Mouse (Mus musculus) gastrocnemius, adult 18-20 months (tissue): ENCODE data around the gene Ptprg. TPM values are rescaled to one million over a fixed set of nuclear protein-coding genes. Genes with fewer than 3 reads are reported as not detected.
A peak's percentile ranks its signal among the peaks of the same experiment; 100 is the strongest.

Experiments
- DNase-seq: peaks from one replicate; pipeline ENCODE4 v3.0.0; 2021; ENCODE audit warnings: low spot score
- total RNA-seq, 2 experiments: library from RNA; stranded (reverse); gene quantifications; 2 replicates each; pipeline ENCODE4 v1.2.3; 2021

Gene Ptprg
- total RNA-seq, 2 experiments from 2014 or later: 18.4 to 21.3 TPM

GRCm38 (mm10) chr14:11563656-11564055, 10.3 kb downstream of the Ptprg start:
- no peak for DNase-seq

- DNase-seq: no peak
Measured at GRCm38 (mm10) chr14:11564456-11564855, 11.1 kb downstream of the Ptprg start.

GRCm38 (mm10) chr14:11565283-11565682, 12.0 kb downstream of the Ptprg start:
- DNase-seq: no peak

DNA sequence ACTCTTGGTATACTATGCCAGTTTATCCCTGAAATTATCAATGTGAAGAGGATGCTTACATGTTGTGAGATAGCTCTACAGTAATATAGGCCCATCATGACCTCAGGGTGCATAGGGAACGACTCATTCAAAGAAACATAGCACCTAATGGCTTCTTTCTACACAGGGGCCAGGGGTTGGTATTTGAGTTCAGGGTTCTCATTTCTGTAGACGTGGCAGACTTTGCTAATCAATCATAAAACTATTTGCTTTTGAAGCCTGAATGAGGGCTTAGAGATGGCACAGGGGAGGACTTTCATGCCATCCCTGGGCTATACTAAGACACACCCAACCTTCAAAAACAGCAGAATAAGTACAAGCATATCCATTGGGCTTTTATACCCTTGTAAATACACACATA, 16.4 kb downstream of the Ptprg start:
- DNase-seq: no peak

DNA sequence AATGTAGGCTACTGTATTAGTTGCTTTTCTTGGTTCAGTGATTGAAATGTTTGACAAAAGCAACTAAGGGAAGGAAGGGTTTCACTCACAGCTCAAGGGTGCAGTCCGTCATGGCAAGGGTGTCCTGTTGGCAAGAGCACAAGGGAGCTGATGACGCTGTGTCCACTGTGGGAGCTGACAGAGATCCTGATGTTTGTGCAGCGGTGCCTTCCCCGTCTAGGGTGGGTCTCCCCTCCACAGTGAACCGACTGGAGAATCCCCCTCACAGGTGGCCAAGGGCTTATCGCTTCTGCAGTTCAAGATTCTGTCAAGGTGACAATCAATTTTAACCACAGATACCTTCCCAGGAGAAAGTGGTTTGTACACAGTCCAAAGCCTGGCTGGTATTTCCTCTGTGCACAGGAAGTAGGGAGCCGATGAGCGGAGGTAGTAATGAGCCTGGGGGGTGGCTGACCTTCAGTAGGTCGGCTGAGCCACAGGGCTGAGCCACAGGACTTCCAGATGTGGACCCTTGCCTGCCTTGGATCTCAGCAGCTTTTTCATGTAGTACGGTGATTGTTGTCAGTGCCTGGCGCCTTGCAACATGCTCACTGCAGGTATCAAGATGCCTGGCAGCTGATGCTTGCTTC, 18.5 kb downstream of the Ptprg start:
- DNase-seq: no peak

- DNase-seq: no peak
Measured at GRCm38 (mm10) chr14:11572395-11572784, 19.1 kb downstream of the Ptprg start.

DNA sequence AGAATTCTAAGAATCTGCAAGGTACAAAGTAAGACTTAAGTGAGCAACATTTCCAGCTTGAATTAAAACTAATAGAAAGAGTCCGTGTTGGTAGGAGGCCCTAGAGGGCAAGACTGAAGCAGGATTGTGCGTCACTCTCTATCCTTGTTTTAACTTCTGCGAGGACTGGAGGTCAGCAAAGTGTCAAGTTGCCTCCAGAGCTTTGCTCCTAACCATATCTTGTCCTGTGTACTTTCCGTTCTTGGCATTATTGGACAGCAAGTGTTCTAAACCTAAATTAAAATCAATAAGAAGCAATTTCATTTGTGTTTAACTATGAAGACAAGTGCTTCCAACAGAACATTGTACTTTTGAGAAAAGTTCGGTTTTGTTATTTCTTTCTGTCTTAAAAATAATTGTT, 20.4 kb downstream of the Ptprg start:
- peak; percentile 53 for DNase-seq

DNA sequence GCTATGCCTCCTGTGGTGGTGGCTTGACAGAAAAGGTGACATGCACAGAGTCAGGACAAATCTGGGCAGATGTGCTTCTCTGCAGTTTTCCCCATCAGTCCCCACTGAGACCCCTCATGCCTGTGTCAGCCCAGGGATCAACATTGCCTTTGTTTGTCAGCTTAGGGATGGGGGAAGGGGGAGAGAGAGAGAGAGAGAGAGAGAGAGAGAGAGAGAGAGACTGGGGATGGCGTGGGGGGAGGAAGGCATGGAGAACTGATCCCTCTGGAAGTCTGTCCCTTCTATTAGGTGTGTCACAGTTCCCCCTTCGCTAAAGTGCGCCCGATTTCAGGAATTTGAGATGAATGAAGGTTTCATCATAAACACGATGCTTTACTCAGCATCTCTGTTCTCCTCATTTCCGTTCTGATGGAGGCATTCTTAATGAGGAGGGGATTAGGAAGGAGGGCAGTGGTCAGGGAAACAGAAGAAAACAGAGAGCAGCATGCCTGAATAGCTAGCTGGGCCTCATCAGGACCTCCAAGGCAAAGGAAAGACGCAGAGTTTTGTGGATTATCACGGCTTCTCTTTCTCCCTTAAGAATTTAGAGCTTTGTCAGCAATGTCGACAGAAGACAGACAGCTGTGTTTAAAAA, 24.1 kb downstream of the Ptprg start:
- DNase-seq: no peak

DNA sequence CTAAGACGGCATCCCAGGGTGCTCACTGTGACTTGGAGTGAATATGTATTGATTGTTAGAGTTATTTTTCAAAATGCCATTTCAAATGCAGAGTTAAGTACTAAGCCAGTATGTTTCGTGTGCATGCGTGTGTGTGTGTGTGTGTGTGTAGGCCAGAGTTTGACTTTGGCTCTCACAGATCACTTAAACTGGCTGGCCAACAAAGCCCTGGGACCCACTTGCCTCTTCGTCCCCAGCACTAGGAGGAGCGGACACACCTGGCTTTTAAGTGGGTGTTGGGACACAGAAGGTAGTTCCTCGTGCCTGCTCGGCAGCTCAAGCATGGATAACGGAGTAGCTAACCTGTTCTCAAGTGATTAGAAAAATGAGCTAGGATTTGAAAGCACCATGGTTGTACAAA, 24.6 kb downstream of the Ptprg start:
- no peak for DNase-seq

GRCm38 (mm10) chr14:11578492-11578967, 25.2 kb downstream of the Ptprg start:
- DNase-seq: peak; percentile 43

DNA sequence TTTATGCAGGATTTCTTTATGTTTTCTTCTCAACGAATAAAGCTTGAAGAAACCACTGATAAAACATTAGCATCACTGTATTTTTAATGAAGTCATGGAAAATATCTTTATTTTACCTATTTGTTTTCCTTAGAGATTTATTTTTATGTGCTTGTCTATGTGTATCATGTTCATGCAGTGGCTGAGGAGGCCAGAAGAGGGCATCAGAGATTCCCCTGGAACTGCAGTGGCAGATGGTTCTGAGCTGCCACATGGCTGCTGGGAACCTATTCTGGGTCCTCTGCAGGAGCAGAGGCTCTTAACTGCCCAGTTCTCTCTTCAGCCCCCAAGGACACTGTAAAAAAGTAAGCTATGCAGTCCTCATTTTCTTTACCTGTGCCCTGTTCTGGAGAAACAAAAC, 26.6 kb downstream of the Ptprg start:
- DNase-seq: no peak

- DNase-seq: no peak
Measured at GRCm38 (mm10) chr14:11584263-11584662, 30.9 kb downstream of the Ptprg start.

DNA sequence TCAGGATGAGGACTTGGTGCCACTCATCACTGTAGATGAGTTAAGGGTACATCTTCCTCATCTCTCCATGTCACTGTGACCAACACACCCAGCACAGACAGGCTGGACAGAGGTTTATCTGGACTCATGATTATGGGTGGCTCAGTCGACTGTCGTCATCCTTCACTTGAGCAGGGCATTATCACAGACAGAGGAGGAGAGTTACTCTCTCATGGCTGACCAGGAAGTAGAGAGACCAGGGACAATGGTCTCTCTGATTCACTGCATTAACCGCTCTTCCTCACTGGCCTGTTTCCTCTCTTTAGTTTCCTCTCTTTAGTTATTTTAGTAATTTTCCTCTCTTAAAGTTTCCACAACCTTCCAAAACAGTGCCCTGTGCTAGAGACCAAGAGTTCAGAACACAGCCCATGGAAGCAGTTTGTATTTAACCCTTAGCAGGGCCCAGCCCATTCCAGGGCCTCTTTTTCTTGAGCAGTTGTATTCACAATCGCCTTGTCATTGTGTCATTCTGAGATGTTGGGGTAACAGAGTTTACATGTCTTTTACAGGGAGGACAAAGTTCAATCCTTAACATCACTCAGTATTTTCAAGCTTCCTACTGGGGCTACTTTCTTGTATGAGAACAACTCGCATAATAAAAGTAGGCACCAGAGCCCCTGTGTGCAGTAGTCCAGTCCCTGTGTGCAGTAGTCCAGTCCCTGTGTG, 31.7 kb downstream of the Ptprg start:
- no peak for DNase-seq

DNA sequence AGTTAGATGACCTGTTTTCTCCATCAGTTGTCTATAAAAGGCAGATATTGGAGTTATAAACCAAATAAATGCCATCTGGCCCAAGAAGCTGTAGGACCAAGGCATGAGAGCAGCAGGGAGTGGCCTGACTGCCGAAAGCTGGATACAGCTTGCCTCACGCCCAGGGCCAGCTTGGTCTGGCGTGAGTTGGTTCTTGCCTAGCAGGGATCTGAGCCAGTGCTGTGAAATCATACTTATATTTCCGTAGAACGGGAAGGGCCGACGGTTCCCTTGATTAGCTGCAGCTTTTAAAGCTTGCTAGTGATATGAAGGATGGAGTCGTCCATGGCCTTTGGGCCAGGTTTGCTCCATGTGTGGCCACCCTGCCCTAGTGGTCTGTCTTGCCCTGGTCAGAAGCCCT, 37.1 kb downstream of the Ptprg start:
- DNase-seq: no peak

- DNase-seq: no peak
Measured at GRCm38 (mm10) chr14:11592650-11593049, 39.3 kb downstream of the Ptprg start.

DNA sequence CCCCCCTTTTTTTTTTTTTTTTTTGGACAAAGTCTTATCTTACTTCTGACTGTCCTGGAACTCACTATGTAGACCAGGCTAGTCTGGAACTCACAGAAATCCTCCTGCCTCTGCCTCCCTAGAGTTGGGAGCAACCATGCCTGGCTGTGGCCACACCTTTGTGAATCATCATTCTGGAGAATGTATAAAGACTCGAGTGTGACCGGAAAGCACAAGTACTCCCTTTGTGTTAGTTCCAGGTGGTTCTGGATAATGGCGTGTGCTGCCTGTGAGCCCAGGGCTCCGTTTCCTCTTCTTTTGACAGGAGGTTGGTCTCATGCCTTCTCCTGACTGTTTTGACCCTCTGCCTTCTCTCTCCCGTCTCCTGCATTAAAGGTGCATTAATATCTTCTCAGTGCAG, 41.0 kb downstream of the Ptprg start:
- DNase-seq: no peak

DNA sequence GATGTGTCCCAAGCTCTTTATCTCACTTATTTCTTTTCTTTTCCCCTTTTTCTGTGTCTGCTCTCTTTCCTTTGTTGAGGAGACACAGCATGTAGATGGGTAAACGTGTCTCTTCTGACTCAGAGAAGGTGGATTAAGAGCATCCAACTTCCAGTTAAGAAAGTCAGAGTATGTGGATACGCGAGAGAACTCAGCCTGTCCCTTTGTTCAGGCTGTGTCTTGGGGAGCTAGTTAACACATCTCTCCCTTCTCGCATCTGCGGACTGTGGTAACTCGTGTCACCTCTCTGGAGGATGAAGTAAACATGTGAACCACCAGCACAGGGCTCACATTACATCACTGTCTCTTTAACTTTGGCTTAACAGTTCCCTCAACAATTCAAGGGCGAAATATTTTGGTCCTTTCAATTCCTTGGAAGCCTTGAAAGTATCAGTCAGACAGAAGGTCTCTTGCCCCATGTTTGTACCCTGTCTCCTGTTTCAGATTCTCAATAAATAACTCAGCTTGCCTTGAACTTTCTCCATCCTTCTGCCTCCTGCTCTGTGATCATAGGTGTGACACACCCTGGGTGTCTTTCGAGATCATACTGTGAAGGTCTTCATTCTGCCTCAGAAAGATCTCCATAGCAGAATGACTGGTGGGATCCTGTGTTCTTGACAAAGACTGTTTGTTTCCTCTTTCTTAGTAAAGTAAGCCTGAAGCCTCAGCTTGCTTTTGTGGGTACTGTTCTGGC, 51.0 kb downstream of the Ptprg start:
- DNase-seq: no peak

GRCm38 (mm10) chr14:11608366-11608765, 55.0 kb downstream of the Ptprg start:
- DNase-seq: no peak

DNA sequence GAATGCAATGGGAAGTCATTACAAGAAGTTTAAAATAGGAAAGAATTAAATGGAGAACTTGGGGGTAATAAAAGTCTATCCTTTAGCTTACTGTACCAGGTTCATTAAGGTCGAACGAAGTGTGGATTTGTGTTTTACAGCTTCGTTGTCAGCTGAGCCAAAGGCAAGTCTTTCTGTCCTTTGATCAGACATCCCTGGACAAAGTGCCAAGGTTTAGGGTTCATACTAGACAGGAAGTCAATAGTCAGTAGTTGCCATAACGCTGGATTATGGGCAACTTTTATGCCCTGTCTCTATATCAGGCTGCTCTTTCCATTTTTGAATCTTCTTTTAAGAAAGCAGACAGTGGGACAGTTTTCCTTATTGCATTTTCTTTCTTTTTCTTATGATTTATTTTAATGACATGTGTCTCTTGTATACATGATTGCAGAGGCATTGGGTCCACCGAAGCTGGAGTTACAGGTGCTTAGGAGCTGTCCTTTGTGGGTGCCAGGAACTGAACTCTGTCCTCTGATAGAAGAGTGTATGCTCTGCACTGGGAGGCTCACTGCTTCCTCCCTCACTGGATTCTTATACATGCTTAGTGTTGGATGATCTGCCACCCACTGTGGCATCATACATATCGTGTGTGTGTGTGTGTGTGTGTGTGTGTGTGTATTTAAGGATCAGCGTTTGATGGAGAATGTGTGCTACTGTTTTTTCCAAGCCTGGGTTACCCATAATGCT, 56.7 kb downstream of the Ptprg start:
- DNase-seq: no peak

DNA sequence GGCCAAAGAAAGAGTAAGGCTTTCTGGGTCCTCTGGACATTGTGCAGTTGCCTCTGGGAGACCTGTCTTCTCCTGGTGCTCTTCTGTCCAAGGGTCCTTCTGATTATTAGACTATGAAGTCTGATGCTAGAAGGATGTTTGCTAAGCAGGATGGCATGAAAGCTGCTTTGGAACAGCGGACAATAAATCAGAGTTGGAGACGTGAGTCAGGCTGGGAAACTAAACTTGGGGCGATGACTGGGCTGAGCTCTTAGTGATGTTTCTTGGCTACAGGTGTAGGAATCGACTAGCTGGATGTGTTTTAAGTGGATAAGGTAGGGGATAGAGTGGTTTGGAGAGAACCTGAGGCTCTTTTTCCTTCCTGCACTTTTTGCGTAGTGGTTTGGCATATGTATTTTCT, 59.1 kb downstream of the Ptprg start:
- DNase-seq: no peak

GRCm38 (mm10) chr14:11613146-11613545, 59.8 kb downstream of the Ptprg start:
- no peak for DNase-seq
